Mouse (Mus musculus) myocyte (in vitro differentiated cells): ENCODE measurements at regions not wholly inside any gene's neighbourhood (a gene's known extent, or its start where the extent isn't known, plus 50 kb on each side); places are given as distances from the start of the nearest gene placed in this dataset.

ENCODE experiments used
- CEBPB ChIP-seq: IDR thresholded peaks from 2 replicates; pipeline ENCODE4 v1.6.1; 2011; ENCODE audit warnings: mild to moderate bottlenecking, moderate library complexity; ENCODE audit not compliant: poor library complexity, insufficient read depth, severe bottlenecking
- E2F4 ChIP-seq: IDR thresholded peaks from one replicate; pipeline ENCODE4 v1.6.1; 2011; ENCODE audit warnings: mild to moderate bottlenecking, control low read depth, moderate library complexity; ENCODE audit not compliant: insufficient read depth
- MYOD1 ChIP-seq, 3 experiments: IDR thresholded peaks; one replicate each; pipeline ENCODE4 v1.6.1; 2011; ENCODE audit warnings: control low read depth in 2 of 3, low read depth in 2 of 3, mild to moderate bottlenecking in 2 of 3, moderate library complexity in 1 of 3; ENCODE audit not compliant: insufficient read length in 2 of 3, control insufficient read depth in 1 of 3
- MYOG ChIP-seq, 3 experiments: IDR thresholded peaks; one replicate each; pipeline ENCODE4 v1.6.1; 2011; ENCODE audit warnings: control low read depth in 2 of 3, low read depth in 2 of 3, mild to moderate bottlenecking in 2 of 3; ENCODE audit not compliant: insufficient read length in 2 of 3, control insufficient read depth in 1 of 3, insufficient read depth in 1 of 3
- POLR2A ChIP-seq: IDR thresholded peaks from one replicate; pipeline ENCODE4 v1.6.1; 2011; ENCODE audit warnings: low read depth, mild to moderate bottlenecking, control low read depth, moderate library complexity; ENCODE audit not compliant: insufficient read length
- POLR2AphosphoS2 ChIP-seq: IDR thresholded peaks from one replicate; pipeline ENCODE4 v1.6.1; 2011; ENCODE audit warnings: low read depth, control low read depth; ENCODE audit not compliant: insufficient read length

DNA sequence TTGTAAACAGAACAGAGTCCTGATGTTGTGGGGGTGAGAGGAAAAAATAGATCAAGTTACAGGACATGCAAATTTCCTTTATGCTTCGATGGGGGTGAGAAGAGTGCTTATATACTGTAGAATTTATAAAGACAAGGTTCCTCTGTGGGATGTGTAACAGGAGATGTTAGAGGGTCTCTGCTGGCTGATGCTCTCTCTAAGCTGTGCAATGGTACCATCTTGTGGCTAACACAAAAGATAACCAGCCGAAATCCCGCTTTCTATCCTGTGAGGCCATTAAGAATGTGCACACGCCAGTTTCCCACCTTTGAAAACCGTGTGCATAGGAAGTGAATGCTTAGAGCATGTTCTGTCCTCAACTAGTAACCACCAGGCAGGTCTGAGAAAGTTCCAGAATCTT, 66.6 kb upstream of the Slc1a1 start:
- TF ChIP-seq POLR2A = no peak
- TF ChIP-seq POLR2AphosphoS2 = no peak
- TF ChIP-seq E2F4 = no peak
- no peak for TF ChIP-seq MYOD1 (IDR thresholded peaks at IDR 0.05; ENCODE audit: control insufficient read depth in 1 of 3, insufficient read length in 2 of 3, low read depth in 2 of 3)
- TF ChIP-seq CEBPB = no peak
- TF ChIP-seq MYOG (IDR thresholded peaks at IDR 0.05; ENCODE audit: control insufficient read depth in 1 of 3, insufficient read depth in 1 of 3, insufficient read length in 2 of 3, low read depth in 2 of 3) = no peak
